Mouse (Mus musculus): Measurements from ENCODE around the gene Rnf213.

The Rnf213 gene

DNA sequence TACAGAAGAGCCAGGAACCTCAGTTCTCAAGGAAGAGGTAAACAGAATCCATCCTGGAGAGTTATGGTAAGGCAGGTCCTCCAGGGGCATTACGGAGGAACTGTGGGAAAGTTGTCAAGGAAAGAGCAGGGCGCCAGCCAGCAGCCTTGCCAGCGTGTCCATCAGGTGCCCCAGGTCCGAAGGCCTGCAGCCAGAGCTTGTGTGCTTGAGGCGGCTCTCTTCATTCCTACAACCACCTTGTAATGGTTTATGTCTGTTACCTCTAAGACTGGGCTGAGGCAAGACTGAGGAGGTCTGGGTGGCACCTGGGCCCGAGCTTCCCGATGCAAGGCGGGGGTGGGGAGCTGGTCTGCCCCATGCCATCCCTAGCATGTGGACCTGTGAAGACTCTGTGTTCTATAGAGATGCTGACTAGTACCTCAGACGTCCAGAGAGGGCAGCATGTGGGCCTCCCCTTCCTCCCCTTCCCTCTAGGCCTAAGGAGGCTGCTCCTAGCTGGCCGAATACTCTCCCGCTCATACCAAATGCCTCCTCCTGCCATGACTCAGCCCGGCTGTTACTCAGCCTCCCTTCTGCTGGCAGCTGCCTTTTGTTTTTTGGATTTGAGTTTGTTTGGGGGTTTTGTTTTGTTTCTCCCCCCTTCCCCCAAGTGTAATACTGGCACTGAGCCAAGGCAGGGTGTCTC, 123.9 kb downstream of the Rnf213 start:
- no peak for DNase-seq

DNA sequence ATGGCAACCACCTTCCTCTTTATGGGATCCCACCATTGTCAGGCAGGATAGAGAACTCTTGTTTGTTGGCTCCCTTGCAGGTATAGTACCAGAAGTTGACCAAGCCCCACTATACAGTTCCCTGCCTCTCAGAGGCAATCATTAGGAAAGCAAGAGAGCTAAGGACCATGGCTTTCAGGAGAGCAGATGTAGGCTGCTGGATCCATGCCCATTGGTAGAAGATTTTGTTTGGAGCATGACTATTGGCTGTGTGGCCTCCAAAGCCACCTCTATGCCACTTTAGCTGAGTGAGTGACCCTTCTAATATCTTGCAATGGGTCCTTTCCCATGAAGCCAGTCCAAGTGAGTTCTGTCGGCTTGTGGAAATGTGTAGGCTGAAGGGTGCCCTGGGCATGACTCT, 126.5 kb downstream of the Rnf213 start:
- DNase-seq: no peak

DNA sequence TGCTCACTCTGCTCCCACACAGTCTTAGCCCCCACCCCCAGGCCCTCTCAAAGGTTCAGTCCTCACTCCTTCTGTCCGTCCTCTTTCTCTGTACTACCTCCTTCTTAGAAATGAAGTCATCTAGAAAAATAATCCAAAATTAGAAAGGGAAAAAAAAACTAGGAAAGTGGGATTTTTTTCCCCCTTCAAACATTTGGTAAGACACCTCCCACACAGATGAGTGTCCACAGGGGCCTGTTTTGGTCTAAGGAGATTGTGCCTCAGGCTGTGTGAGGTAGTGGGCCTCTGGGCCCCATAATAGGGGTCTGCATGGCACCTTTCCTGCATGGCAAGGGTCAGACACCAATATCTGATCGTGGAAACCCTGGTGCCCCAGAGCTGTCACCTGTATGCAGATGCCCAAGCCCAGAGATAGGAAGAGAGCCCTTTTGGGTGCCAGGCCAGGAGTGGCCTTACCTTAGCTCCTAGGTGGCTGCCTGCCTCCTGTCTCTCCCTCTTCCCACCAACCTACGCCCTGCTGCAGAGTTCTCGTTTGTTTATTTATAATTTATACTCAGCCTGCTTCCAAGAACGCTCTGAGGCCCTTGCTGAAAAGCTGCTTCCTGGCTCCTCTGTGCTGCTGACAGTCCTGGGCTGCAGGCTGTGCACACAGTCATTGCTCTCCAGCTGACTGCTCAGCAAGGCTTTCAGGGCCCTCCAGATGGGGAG, 127.3 kb downstream of the Rnf213 start:
- DNase-seq: no peak

DNA sequence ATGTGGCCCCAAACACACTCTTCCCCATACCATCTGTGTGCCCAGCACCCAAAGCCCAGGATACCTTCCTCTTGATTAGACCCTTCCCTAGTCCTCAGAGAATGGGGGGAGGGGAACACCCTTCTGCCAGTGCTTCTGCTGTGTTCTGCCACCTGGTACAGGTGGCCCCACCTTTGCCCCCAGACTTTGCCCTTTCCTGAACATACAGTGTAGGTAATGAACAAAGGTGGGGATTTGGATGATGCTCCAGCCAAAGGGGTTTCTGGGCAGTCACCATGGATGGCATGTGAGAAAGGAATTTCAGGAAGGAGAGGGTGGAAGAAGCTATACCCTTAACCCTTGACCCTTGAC, 127.8 kb downstream of the Rnf213 start:
- no peak for DNase-seq

DNA sequence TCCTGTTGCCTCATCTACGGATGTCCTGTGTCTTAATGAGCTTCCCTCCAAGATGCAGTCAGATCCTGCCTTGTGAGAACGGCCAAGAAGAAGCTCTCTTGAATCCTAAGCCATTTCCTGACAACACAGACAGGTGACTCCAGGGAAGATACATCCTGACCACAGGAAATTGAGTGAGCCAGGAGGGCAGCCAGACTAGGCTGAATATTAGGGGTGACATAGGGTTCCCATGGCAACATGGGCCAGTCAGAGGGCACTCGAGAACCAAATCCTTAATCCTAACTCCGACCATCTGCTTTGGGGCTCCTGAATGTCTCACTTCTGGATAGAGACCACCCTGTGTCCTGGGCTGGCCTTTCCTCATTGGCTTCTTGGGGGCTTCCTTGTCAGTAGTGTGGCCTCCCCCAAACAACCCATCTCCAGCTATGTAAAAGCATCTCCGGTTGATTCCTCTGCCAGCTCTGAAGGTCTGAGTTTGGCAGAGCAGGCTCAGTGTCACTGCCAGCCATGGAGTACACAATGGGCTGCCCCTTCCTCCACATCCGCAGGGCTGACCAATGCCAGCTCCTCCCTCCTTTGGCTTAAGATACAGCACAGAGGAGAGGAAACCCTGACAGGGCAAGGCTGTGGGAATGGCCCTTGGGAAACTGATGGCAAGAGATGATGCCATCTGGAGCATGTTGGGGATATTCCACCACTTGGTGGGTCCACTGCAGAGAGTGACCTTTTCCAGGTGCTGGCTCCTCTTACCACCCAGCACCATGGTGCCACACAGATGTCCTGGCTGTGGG, 129.2 kb downstream of the Rnf213 start:
- no peak for DNase-seq

DNA sequence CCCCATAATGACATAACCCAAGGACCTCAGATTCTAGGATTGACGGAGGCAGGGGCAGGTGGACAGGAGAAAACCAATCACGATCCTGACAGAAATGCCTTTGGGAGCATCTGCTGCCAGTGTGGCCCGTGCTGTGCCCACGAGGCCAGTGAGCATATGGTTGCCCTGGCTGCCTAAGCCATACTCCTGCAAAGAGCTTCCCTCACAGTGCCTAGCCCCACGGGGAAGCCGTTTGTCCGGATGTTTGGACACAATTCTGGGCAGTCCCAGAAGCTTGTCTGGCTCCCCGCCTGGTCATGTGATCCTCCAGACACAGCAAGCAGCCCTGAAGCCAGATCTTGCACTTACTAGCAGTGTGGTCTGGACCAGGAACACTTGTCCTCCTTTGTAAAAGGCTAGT, 129.9 kb downstream of the Rnf213 start:
- no peak for DNase-seq

DNA sequence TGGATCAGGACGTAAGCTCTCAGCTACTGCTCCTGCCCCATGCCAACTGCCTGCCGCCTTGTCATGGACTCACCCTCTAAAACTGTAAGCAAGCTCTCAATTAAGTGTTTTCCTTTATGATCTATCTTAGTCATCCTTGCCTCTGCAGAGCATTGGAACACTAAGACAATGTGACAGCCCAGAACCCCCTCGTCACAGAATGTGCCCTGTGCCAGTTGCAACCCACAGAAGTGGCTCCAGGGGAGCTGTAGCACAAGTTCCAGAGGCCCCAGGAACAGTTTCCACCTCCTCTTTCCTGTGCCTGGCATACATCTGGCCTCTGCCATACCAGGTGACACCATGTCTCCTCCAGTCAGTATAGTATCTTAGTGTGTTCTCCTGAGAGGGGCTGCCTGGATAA, 130.5 kb downstream of the Rnf213 start:
- DNase-seq: no peak

DNA sequence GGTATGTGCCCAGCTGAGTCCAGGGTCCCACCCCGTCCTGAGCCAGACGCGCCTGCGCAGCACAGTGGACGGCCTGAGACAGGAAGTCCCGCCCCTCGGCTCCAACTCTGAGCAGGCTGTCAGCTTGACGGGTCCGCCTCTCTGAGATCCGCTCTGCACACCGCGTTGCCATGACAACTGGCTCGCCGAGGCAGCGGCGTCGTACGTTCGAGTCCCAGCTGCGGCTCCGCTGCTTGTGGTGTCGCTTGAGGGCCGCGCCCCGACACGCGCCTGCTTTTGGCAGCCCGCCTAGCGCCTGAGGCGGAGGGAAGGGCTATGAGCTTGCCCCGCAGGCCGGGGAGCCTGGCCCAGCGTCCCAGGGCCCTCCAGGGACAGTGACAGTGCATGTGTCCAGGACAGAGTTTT, 131.6 kb downstream of the Rnf213 start:
- DNase-seq: peak; percentile 88

DNA sequence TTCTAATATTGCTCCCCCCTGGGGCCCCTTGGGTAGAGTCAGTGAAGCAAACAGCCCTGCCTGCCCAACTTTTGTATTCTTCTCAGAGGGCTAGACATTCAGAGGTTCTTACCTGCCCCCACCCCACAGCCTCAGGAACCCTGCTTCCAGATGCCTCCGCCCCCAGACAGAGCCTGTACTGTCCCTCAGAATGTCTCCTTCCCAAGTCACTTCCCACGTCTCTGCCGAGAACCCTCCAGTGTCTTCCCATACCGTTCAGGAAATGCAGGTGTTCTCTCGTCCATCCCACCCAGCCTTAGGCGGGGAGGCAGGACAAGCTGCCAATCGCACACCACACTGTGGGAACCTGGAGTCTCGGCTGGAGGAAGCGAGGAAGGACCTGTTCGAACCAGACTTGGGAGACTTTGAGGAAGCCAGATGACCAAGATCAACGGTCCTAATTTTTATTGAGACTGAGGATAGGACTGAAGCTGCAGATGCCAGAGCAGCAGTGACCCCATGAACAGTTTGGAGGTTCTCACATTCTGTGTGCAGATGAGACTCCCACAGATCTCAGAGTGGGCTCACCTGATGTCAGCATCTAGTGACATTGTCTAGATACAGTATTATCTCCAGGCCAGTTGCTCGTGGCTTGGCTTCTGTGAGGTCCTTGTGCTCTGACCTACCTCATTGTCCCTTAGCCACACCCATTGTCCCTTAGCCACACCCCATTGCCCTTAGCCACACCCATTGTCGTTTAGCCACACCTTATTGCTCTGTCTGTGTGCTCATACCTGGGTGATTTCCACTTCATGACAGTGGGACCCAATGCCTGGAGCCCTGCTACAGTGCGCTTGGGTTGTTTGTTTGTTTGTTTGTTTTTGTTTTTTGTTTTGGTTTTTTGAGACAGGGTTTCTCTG, 133.4 kb downstream of the Rnf213 start:
- no peak for DNase-seq

DNA sequence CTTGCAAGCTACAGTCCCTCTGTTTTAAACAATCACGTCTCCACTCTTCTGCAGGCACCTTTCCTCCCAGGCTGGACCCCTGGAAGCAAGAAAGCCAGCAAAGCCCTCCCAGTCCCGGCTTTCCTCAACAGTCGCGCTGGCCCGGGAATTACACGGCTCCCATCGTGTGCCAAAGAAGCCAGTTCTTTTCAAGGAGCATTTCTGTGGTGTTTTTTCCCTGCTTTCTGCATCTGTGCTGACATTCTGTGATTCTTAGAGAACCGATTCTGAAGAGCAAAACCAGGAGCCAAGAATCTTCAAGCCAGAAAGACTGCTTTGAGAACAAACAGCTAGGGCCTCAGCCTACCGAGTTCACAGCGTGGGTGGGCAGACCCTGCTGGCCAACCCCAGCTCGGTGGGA, 136.0 kb downstream of the Rnf213 start:
- no peak for DNase-seq

DNA sequence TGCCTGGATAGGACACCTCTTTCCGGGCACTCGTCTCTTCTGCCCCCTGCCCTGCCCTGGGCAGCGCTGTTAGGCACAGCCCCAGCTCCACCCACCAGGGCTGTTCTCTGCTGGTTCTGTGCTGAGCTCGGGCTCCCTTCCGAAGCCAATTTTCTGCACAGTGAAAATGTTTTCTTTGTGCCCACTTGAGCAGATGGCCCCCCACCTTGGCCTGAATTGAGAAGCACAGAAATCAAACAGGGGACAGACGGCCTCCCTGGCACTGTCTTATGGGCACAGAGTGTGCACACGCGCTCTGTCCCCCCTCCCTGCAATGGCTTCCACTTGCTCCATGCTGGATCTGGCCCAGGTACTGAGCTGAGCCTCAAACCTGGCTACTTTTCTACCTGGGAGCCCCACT, 139.6 kb downstream of the Rnf213 start:
- no peak for DNase-seq

DNA sequence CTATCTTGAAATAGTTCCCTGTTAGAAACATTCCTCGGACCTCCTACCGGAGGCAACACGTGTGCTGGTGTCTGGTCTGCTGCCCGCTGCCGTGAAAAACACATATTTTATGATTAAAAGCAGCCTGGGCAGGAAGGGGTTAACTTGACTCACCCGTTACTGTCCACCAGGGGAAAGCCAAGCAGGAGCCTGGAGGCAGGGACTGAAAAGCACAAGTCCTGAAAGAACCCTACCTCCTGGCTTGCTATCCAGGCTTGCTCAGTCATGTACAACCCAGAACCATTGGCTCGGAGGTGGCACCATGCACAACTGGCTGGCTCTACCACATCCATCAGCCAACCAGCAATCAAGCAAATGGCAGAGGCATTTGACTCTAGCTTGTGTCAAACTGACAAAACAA, 140.8 kb downstream of the Rnf213 start:
- DNase-seq: no peak
